Mouse (Mus musculus) heart, postnatal 0 days (tissue): ENCODE data around the gene Hexdc. TPM values are rescaled to one million over a fixed set of nuclear protein-coding genes. Genes with fewer than 3 reads are reported as not detected.

Experiments
- ATAC-seq: fragments of 200-750 bp; cut with Nextera tagmentation; 2 replicates; pipeline ENCODE4 v1.8.0; 2017; ENCODE audit warnings: low read depth, moderate number of reproducible peaks, moderate library complexity; ENCODE audit not compliant: insufficient read depth
- DNase-seq: peaks from one replicate; pipeline ENCODE4 v3.0.0-alpha.2; 2016; ENCODE audit warnings: low spot score
- H3K27ac ChIP-seq: fragments of 300-500 bp; sonication (generic); 2 replicates; pipeline ENCODE4 v1.5.1; 2014; ENCODE audit warnings: low read depth, mild to moderate bottlenecking
- H3K27me3 ChIP-seq: fragments of 300-500 bp; sonication (generic); 2 replicates; pipeline ENCODE4 v1.6.1; 2014; ENCODE audit warnings: low read length, mixed read lengths; ENCODE audit not compliant: control insufficient read depth, insufficient read depth
- H3K36me3 ChIP-seq: fragments of 300-500 bp; sonication (generic); replicated peaks from 2 replicates; pipeline ENCODE4 v1.6.1; 2014; ENCODE audit warnings: low read length, mixed read lengths; ENCODE audit not compliant: control insufficient read depth, insufficient read depth
- H3K4me1 ChIP-seq: fragments of 300-500 bp; sonication (generic); 2 replicates; pipeline ENCODE4 v1.6.1; 2014; ENCODE audit warnings: antibody characterized with exemption; ENCODE audit not compliant: control insufficient read depth, insufficient read depth
- H3K4me2 ChIP-seq: fragments of 300-500 bp; sonication (generic); 2 replicates; pipeline ENCODE4 v1.6.1; 2014; ENCODE audit warnings: low read depth, mild to moderate bottlenecking, low read length, moderate library complexity
- H3K4me3 ChIP-seq: fragments of 300-500 bp; sonication (generic); 2 replicates; pipeline ENCODE4 v1.5.1; 2014; ENCODE audit warnings: low read depth, low read length
- H3K9ac ChIP-seq: fragments of 300-500 bp; sonication (generic); replicated peaks from 2 replicates; pipeline ENCODE4 v1.6.1; 2014; ENCODE audit warnings: low read depth, low read length, mixed read lengths
- H3K9me3 ChIP-seq: fragments of 300-500 bp; sonication (generic); replicated peaks from 2 replicates; pipeline ENCODE4 v1.6.1; 2016; ENCODE audit warnings: low read length; ENCODE audit not compliant: control insufficient read depth
- CTCF ChIP-seq: IDR thresholded peaks from 2 replicates; pipeline ENCODE4 v1.5.1; 2016; ENCODE audit warnings: antibody characterized with exemption, control low read depth, low read depth
- EP300 ChIP-seq: IDR thresholded peaks from 2 replicates; pipeline ENCODE4 v1.6.1; 2016; ENCODE audit warnings: antibody characterized with exemption, low read depth
- WGBS: fragments of 180-500 bp; shearing (Covaris S2); extraction: QIAGEN DNeasy Blood & Tissue Kit; methylation state at CpG from one replicate; pipeline ENCODE4 v1.1.7; 2014; 5-methylcytosine and 5-hydroxymethylcytosine counted together
- polyA plus RNA-seq: library from polyadenylated mRNA; unstranded; fragments of >200 nt; fragmentation: Nextera tagmentation; extraction: Ambion mirVana; gene quantifications from 2 replicates; pipeline ENCODE4 v1.2.1, GENCODE M21; 2015
- total RNA-seq: library from RNA; depleted of rRNA; stranded (reverse); fragments of >200 nt; gene quantifications from 2 replicates; pipeline ENCODE4 v1.2.3, GENCODE M21; 2014; ENCODE audit warnings: low replicate concordance

Hexdc gene
- total and polyA plus RNA-seq, 2 experiments from 2014 or later, result 6.4 to 36.6 TPM

DNA sequence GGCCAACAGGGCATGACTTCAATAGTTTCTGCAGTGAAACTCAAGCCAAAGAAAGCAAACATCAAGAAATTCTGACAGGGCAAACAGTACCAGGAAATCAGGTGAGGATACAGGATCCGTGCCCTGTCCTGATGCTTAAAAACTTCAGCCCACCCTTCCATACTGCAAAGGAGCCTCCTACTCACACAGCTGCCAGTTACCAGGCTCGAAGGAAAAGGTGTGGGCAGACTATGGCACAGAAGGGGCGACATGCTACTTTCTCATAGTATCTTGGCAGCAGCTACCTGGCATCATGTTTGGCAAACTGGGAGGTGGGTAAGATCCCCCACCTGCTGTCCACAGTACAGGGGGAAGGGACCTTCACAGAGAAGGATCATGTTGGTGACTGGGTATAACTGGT lies 10.8 kb upstream of the Hexdc start:
- Histone ChIP-seq H3K27ac (no peak overlapping the region), H3K9ac (no peak overlapping the region), H3K27me3 (no peaks in the 10 kb centered on the region), H3K4me2 (no peak overlapping the region), H3K4me3 (no peak overlapping the region), H3K9me3 (no peaks in the 10 kb centered on the region), H3K36me3 (peaks cover 5% of the 10 kb centered on the region), H3K4me1 (no peaks in the 10 kb centered on the region)
- DNase-seq (no peak), ATAC-seq (no peak)
- 83% methylated on average over 3 of the region's 3 CpGs for WGBS
- TF ChIP-seq EP300 (no peak), CTCF (no peak)

DNA sequence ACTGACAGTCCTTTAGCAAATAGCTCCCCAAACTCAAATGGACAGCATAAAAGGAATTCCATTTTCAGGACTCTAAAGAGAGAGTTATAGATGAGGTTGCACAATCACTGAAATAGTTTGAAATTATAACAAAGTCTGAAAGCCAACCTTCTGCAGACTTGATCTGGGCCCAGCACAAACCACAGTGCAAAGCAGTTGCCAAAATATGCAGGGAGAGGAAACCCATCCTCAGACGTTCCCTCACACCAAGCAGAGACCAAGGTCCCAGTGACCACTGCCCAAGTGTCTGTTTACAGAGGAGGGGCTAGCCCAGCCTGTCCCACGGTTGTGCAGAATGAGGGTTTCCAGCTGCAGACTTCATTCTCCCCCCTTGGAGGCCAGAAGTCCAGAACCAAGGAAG lies 5.6 kb upstream of the Hexdc start:
- no peak overlapping the region for H3K4me3 ChIP-seq
- no peaks in the 10 kb centered on the region for H3K27me3 ChIP-seq
- H3K4me2 ChIP-seq, result no peak overlapping the region
- H3K4me1 ChIP-seq, result no peaks in the 10 kb centered on the region
- no peak for TF ChIP-seq CTCF
- no peak for TF ChIP-seq EP300
- DNase-seq, result no peak
- 53% methylated on average over 2 of the region's 2 CpGs for WGBS
- no peaks in the 10 kb centered on the region for H3K9me3 ChIP-seq
- no peak for ATAC-seq
- no peak overlapping the region for H3K9ac ChIP-seq
- peaks cover 5% of the 10 kb centered on the region for H3K36me3 ChIP-seq
- H3K27ac ChIP-seq, result no peak overlapping the region

DNA sequence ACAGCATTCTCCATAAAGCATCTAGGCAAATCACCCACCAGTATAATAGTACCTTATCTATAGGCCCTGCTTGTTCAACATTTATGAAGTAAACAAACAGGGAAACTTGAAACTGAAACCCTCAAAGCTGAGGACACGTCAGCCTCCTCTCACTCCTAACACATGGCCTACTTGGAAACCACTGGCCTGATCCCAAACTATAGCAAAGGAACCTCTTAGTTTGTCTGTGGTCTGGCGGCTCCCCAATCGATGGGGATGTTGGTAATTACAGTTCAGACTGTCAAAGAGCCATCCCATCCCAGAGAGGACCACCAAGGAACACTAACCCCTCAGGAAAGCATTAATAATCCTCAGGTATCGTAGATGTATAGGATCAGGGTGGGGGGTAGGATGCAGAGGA lies 4.4 kb upstream of the Hexdc start:
- H3K4me1 ChIP-seq, result no peaks in the 10 kb centered on the region

DNA sequence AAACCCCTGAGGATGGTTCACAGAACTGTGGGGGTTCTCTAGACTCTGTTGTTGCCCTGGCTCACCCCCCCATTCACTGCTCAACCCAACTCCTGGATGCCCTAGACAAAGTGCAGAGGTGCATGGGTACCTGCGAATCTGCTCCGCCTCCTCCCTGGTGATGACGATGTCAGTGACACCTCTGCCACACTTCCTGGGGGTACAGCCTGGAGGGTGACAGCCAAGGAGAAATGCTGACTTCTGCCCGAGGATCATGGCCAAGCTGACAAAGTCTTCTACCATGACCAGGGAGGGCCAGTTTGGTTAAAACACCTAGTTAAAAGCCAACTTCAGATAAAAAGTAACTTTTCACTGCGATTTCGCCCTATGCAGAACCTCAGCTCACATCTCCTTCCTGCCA lies 3.5 kb upstream of the Hexdc start:
- no peak for TF ChIP-seq CTCF
- no peak for TF ChIP-seq EP300
- no peak for DNase-seq
- Histone ChIP-seq H3K27ac (no peak overlapping the region), H3K9me3 (no peaks in the 10 kb centered on the region), H3K36me3 (peaks cover 5% of the 10 kb centered on the region; the same call in 1 of the 2 replicates), H3K4me2 (no peak overlapping the region), H3K4me3 (no peak overlapping the region), H3K27me3 (no peaks in the 10 kb centered on the region), H3K9ac (no peak overlapping the region), H3K4me1 (no peaks in the 10 kb centered on the region)
- WGBS, result 82% methylated on average over 6 of the region's 6 CpGs
- no peak for ATAC-seq

More for the DNA sequence above, 4.4 kb upstream of the Hexdc start:
- no peak for DNase-seq
- Histone ChIP-seq H3K9ac (no peak overlapping the region), H3K4me3 (no peak overlapping the region), H3K27ac (no peak overlapping the region), H3K9me3 (no peaks in the 10 kb centered on the region), H3K27me3 (no peaks in the 10 kb centered on the region), H3K36me3 (peaks cover 5% of the 10 kb centered on the region; the same call in 1 of the 2 replicates), H3K4me2 (no peak overlapping the region)
- TF ChIP-seq EP300, result no peak
- no peak for TF ChIP-seq CTCF
- 86% methylated on average over 4 of the region's 4 CpGs for WGBS
- ATAC-seq, result no peak

DNA sequence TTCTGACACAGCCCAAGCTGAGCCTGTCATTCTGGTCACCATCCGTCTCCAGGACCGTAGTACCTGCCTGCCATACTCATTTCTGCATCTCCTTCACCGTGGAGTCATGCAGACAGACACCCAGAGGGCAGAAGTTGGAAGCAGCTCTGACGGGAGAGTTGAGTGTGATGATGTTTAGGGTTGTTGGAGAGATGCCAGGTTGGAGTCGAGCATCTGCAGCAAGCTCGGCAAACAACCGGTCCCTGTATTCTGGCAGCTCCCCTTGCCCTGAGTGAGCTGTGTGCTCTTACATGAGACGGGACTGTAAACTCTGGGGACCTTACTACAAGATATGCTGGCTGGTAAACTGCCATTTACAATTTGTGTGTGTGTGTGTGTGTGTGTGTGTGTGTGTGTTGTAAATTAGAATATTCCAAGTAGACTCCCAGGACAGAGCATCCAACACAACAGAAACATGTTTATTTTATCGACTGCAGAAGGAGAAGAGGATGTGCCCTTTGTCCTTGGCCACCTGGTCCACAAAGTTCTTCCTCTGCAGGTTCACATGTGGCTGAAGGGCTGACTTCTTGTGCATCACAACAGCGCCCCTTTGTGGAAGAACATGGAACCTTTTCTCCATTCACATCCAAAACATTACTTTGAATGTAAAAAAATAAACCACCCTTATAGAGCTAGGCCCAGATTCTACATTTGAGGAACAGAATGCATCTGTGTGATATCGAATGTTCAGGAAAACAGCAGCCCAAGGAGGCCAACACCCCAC lies 2.6 kb upstream of the Hexdc start:
- Histone ChIP-seq H3K36me3 (no peaks in the 10 kb centered on the region), H3K27ac (no peak overlapping the region), H3K4me3 (no peak overlapping the region), H3K27me3 (no peaks in the 10 kb centered on the region), H3K4me1 (no peaks in the 10 kb centered on the region), H3K9me3 (no peaks in the 10 kb centered on the region), H3K9ac (no peak overlapping the region), H3K4me2 (no peak overlapping the region)
- DNase-seq (no peak), ATAC-seq (no peak)
- WGBS, result 32% methylated on average over 11 of the region's 11 CpGs
- no peak for TF ChIP-seq EP300
- peak; percentile 57 for TF ChIP-seq CTCF

DNA sequence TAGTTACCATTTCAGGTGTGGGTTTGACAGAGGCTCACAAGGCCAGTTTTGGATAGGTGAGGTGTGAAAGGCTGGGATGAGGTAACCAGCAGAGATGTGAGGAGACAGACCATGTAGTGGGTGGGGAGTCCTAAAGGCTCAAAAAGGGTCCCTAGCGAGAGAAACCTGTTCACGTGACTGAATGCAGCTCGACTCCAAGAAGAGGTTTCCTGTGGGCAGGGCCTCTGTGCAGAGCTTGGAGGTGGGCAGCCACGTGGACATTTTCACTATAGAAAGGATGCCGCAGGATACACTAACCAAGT lies 423 bp upstream of the Hexdc start:
- DNase-seq, result no peak
- no peak overlapping the region for H3K9ac ChIP-seq
- peaks cover 6% of the 10 kb centered on the region; the same call in 1 of the 2 replicates for H3K36me3 ChIP-seq
- no peak overlapping the region for H3K27ac ChIP-seq
- no peaks in the 10 kb centered on the region for H3K27me3 ChIP-seq
- H3K4me2 ChIP-seq, result peak overlapping the region; percentile 78
- H3K4me3 ChIP-seq, result peak overlapping the region; percentile 77
- no peaks in the 10 kb centered on the region for H3K9me3 ChIP-seq
- 0% methylated on average over 5 of the region's 5 CpGs for WGBS
- no peaks in the 10 kb centered on the region for H3K4me1 ChIP-seq
- ATAC-seq, result no peak
- TF ChIP-seq EP300, result no peak
- TF ChIP-seq CTCF, result no peak
